Mouse (Mus musculus) 3T3-L1 (cell line): ENCODE data around the gene Urod.

Experiments used
- DNase-seq: peaks from one replicate; pipeline ENCODE4 v3.0.0-alpha.2; 2015; ENCODE audit warnings: low read depth, low spot score

The Urod gene

GRCm38 (mm10) chr4:116995131-116995797, 1.1 kb upstream of the Urod start, which contains the start of gene Hectd3:
Gene Hectd3, plus strand, starts transcription at chr4:116995317.
- DNase-seq: peak; percentile 72

GRCm38 (mm10) chr4:116991366-116991765, 2.8 kb downstream of the Urod start:
- DNase-seq: peak; percentile 89

- no peak for DNase-seq
These were observed 4.5 kb downstream of the Urod start for GRCm38 (mm10) chr4:116989731-116990130.

GRCm38 (mm10) chr4:116987122-116987456, 7.1 kb downstream of the Urod start:
- no peak for DNase-seq

GRCm38 (mm10) chr4:116986400-116987121, 7.7 kb downstream of the Urod start:
- DNase-seq: peak; percentile 36

GRCm38 (mm10) chr4:116985681-116986080, 8.5 kb downstream of the Urod start:
- no peak for DNase-seq

- DNase-seq: no peak
These were observed 17.7 kb downstream of the Urod start for GRCm38 (mm10) chr4:116976503-116976902.

GRCm38 (mm10) chr4:116954951-116955350, 39.3 kb downstream of the Urod start:
- DNase-seq: no peak

GRCm38 (mm10) chr4:116951642-116952041, 42.6 kb downstream of the Urod start:
- DNase-seq: peak; percentile 42

GRCm38 (mm10) chr4:116944055-116944454, 50.2 kb downstream of the Urod start:
- no peak for DNase-seq

GRCm38 (mm10) chr4:116942695-116943094, 51.5 kb downstream of the Urod start:
- no peak for DNase-seq
